Mouse (Mus musculus): ENCODE measurements around the gene Rpl5. TPM values are rescaled to one million over a fixed set of nuclear protein-coding genes. Genes with fewer than 3 reads are reported as not detected.

Rpl5 gene
- total RNA-seq (2021): 10 to 100 TPM; 41.0 to 42.5 TPM
- long read RNA-seq, experiment 1, transcript Rpl5-201 (8 exons, 2,045 nt): minor isoform, 20 of 288 reads
- long read RNA-seq, experiment 1, transcript Rpl5-204 (3 exons, 1,024 nt): major isoform, 262 of 288 reads
- long read RNA-seq, experiment 1, partial matches to known transcripts: 4 of 288 reads
- long read RNA-seq, experiment 1, other reads (novel, unspliced or antisense): 0 of 288 reads
- long read RNA-seq, experiment 2, transcript Rpl5-201 (8 exons, 2,045 nt): minor isoform, 36 of 404 reads
- long read RNA-seq, experiment 2, transcript Rpl5-204 (3 exons, 1,024 nt): major isoform, 357 of 404 reads
- long read RNA-seq, experiment 2, transcript Rpl5-205 (2 exons, 815 nt): minor isoform, 5 of 404 reads
- long read RNA-seq, experiment 2, partial matches to known transcripts: 2 of 404 reads
- long read RNA-seq, experiment 2, other reads (novel, unspliced or antisense): 4 of 404 reads

- intact Hi-C loops (cut with DNase I): loop anchor here (1.0 to 5.0 kb wide), 2 partner anchors 303 to 367 kb away; partner anchors contain the start of genes Dr1, Glmn and Rpap2
- DNase-seq: peak; percentile 95
- H3K27ac ChIP-seq: peak within 1 kb of the TSS; percentile 93
- peak; percentile 83 for TF ChIP-seq CTCF (IDR thresholded peaks at IDR 0.05)
- peak within 1 kb of the TSS; percentile 99 for H3K4me3 ChIP-seq
Measured at GRCm38 (mm10) chr5:107900206-107901013, at the start of gene Rpl5. TSS of gene Rpl5 (plus strand) at chr5:107900502.

DNA sequence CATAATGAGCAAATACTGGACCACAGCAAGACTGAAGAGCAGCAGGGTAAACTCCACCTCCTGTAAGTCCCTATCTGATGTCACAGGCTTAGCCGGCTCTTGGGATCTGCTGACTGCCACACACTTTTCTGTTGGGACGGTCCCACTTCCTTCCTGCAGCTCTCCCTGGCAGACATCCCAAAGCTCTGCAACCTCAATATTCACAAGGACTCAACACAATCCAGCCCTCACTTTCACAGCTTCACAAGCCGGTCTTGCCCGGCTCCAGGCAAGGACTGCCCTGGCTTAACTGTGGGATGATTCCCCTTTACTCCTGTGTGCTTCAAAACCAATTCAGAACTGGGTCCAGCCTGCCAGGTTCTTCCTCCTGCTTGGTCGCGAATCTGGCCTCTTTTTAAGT lies 46.5 kb upstream of the Rpl5 start:
- no peak for TF ChIP-seq CTCF (IDR thresholded peaks at IDR 0.05)
- H3K4me3 ChIP-seq: no peak overlapping the region
- H3K27ac ChIP-seq: no peak overlapping the region
- intact Hi-C loops (cut with DNase I): no loop called here
- peak; percentile 48 for DNase-seq

DNA sequence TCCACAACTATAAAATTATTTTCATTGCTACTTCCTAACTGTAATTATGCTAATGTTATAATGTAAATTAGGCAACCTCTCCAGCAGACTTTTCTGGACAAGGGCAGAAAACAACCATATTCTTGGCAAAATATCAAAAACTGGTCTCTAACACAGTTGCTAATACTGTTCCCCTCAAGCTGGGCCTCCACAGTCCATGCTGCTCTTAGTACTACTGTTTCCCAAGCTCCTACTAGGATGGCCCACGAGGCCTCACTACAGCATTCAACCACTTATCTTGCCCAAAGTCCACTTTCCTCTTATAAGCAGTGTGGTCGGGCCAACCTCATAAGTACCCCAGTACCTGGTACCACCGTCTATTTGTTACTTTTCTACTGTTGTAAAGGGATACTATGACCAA lies 45.7 kb upstream of the Rpl5 start:
- intact Hi-C loops (cut with DNase I): no loop called here
- TF ChIP-seq CTCF (IDR thresholded peaks at IDR 0.05): no peak
- no peak for DNase-seq
- Histone ChIP-seq H3K4me3 (no peak overlapping the region), H3K27ac (no peak overlapping the region)

DNA sequence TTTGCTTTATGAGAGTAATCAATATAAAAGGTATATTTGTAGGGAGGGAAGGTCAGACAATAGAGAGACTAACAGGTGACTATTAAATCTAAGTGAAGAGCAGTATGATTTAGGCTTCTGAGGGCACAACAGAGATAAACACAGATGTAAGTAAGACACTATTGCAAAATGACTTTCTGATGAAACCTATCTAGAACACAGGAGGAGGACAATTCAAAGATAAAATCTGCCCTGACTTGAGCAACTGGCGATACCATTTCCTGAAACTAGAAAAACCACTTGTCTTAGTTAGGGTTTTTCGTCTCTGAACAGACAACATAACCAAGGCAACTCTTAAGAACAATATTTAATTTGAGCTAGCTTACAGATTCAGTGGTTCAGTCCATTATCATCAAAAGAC lies 44.8 kb upstream of the Rpl5 start:
- intact Hi-C loops (cut with DNase I): no loop called here
- Histone ChIP-seq H3K27ac (no peak overlapping the region), H3K4me3 (no peak overlapping the region)
- no peak for TF ChIP-seq CTCF (IDR thresholded peaks at IDR 0.05)
- DNase-seq: no peak

GRCm38 (mm10) chr5:107858963-107859362 lies 41.3 kb upstream of the Rpl5 start:
- intact Hi-C loops (cut with DNase I): no loop called here
- TF ChIP-seq CTCF (IDR thresholded peaks at IDR 0.05): peak; percentile 57
- DNase-seq: no peak
- H3K27ac ChIP-seq: no peak overlapping the region
- H3K4me3 ChIP-seq: no peak overlapping the region

DNA sequence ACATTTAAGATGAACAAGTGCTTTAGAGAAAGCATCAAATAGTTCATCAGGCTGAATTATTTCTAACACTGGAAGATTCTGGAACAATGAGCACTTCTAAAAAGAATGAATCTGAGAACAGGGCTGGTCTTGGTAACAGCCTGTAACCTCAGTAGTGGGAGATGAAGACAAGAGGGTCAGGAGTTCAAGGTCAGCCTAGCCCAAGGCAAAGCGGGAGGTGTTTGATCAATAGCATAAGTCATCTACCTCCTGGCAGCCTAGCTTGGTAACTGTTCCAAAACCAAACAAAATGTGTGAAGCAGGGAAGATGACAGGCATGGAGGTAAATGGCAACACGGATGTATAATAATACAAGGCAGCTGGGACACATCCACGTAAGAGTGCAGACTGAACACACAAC lies 36.3 kb upstream of the Rpl5 start:
- no peak for TF ChIP-seq CTCF (IDR thresholded peaks at IDR 0.05)
- intact Hi-C loops (cut with DNase I): no loop called here
- no peak for DNase-seq
- Histone ChIP-seq H3K4me3 (no peak overlapping the region), H3K27ac (no peak overlapping the region)

- intact Hi-C loops (cut with DNase I): no loop called here
- no peak for TF ChIP-seq CTCF (IDR thresholded peaks at IDR 0.05)
- Histone ChIP-seq H3K27ac (no peak overlapping the region), H3K4me3 (no peak overlapping the region)
- DNase-seq: peak; percentile 23
Measured at GRCm38 (mm10) chr5:107866127-107867126, 33.9 kb upstream of the Rpl5 start.

- Histone ChIP-seq H3K4me3 (peak overlapping the region; percentile 91), H3K27ac (peak overlapping the region; percentile 93)
- peak; percentile 74 for DNase-seq
- no peak for TF ChIP-seq CTCF (IDR thresholded peaks at IDR 0.05)
- intact Hi-C loops (cut with DNase I): no loop called here
Measured at GRCm38 (mm10) chr5:107867970-107868904, 32.1 kb upstream of the Rpl5 start.

DNA sequence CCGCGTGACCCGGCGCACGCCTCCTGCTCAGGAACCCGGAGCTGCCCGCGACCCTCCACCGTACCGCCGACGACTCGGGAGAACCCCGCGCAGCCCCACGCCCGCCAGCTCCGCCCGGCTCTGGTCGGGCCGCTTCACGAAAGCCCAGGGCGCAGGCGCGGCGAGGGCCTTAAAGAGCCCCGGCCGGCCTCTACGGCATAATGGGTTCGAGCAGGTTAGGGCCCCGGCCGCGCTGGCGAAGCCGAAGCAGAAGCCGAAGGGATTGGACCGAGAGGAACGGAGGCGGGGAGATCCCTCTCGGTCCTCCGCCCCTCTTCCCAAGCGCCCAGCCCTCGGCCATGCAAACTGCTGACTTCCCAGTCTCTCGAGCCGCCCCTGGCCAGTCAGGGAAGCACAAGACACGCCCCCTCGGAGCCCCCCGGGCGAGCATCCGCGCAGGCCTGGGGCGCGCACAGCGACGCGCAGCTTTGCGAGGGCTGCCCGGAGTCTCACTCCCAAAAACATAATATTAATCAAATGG lies 31.3 kb upstream of the Rpl5 start:
- peak; percentile 94 for DNase-seq
- Histone ChIP-seq H3K4me3 (peak overlapping the region; percentile 91), H3K27ac (peak overlapping the region; percentile 93)
- intact Hi-C loops (cut with DNase I): no loop called here
- no peak for TF ChIP-seq CTCF (IDR thresholded peaks at IDR 0.05)

GRCm38 (mm10) chr5:107869701-107870100 lies 30.6 kb upstream of the Rpl5 start:
- intact Hi-C loops (cut with DNase I): no loop called here
- no peak for TF ChIP-seq CTCF (IDR thresholded peaks at IDR 0.05)
- H3K27ac ChIP-seq: peak overlapping the region; percentile 93; the same call in 1 of the 2 replicates
- peak overlapping the region; percentile 91 for H3K4me3 ChIP-seq
- DNase-seq: no peak

- no peak for DNase-seq
- TF ChIP-seq CTCF (IDR thresholded peaks at IDR 0.05): no peak
- no peak overlapping the region for H3K4me3 ChIP-seq
- intact Hi-C loops (cut with DNase I): no loop called here
- H3K27ac ChIP-seq: peak overlapping the region; percentile 57; the same call in 1 of the 2 replicates
Measured at GRCm38 (mm10) chr5:107873330-107873729, 27.0 kb upstream of the Rpl5 start.

Measured in gastrocnemius, adult 2 months (tissue).